Mouse (Mus musculus) liver, adult 2 months (tissue): ENCODE results near the gene Dhcr24. TPM values are rescaled to one million over a fixed set of nuclear protein-coding genes. Genes with fewer than 3 reads are reported as not detected.

Experiments
- DNase-seq: peaks from one replicate; pipeline ENCODE4 v3.0.0-alpha.2; 2011; ENCODE audit warnings: low read depth, low spot score; ENCODE audit errors: extremely low read depth
- H3K27ac ChIP-seq: fragments of 200-500 bp; replicated peaks from 2 replicates; pipeline ENCODE4 v1.5.1; 2012; ENCODE audit warnings: low read depth, mild to moderate bottlenecking, control low read depth, inconsistent platforms, low read length; ENCODE audit not compliant: insufficient read depth
- H3K27me3 ChIP-seq: fragments of 200-500 bp; 2 replicates; pipeline ENCODE4 v1.6.1; 2012; ENCODE audit warnings: mild to moderate bottlenecking, moderate library complexity, low read length, inconsistent platforms; ENCODE audit not compliant: control insufficient read depth, insufficient read depth
- H3K36me3 ChIP-seq: fragments of 200-500 bp; 2 replicates; pipeline ENCODE4 v1.6.1; 2012; ENCODE audit warnings: low read length, inconsistent platforms; ENCODE audit not compliant: control insufficient read depth, insufficient read depth
- H3K4me1 ChIP-seq: fragments of 200-500 bp; 2 replicates; pipeline ENCODE4 v1.6.1; 2011; ENCODE audit warnings: low read length; ENCODE audit not compliant: control insufficient read depth, insufficient read depth
- H3K4me3 ChIP-seq: fragments of 200-500 bp; 2 replicates; pipeline ENCODE4 v1.5.1; 2011; ENCODE audit warnings: low read depth, mild to moderate bottlenecking, control low read depth, low read length, moderate library complexity; ENCODE audit not compliant: insufficient read depth
- H3K79me2 ChIP-seq: fragments of 200-500 bp; 2 replicates; pipeline ENCODE4 v1.6.1; 2012; ENCODE audit warnings: inconsistent platforms, mild to moderate bottlenecking, low read length, moderate library complexity; ENCODE audit not compliant: control insufficient read depth, insufficient read depth
- H3K9ac ChIP-seq: fragments of 200-500 bp; 2 replicates; pipeline ENCODE4 v1.6.1; 2012; ENCODE audit warnings: low read depth, mild to moderate bottlenecking, control low read depth, inconsistent platforms, low read length
- CTCF ChIP-seq: fragments of 200-500 bp; IDR thresholded peaks from 2 replicates; pipeline ENCODE4 v1.5.1; 2011; ENCODE audit warnings: low read depth, low read length, control low read depth
- POLR2A ChIP-seq: fragments of 200-500 bp; IDR thresholded peaks from 2 replicates; pipeline ENCODE4 v1.6.1; 2011; ENCODE audit warnings: low read length, control low read depth; ENCODE audit not compliant: insufficient read depth; ENCODE audit errors: extremely low read depth
- WGBS: fragments of 180-500 bp; shearing (Covaris S2); methylation state at CpG from one replicate; pipeline ENCODE4 v1.1.7; 2018; 5-methylcytosine and 5-hydroxymethylcytosine counted together
- polyA plus RNA-seq: library from polyadenylated mRNA; depleted of rRNA; stranded (reverse); fragments of >200 nt; gene quantifications from 2 replicates; pipeline ENCODE4 v1.2.3, GENCODE M21; 2012; rRNA removed
- total RNA-seq: library from RNA; depleted of rRNA; stranded (reverse); fragments of >200 nt; gene quantifications from 2 replicates; pipeline ENCODE4 v1.2.3, GENCODE M21; 2014; rRNA removed

Gene Dhcr24
- total and polyA plus RNA-seq, 2 experiments = 253 to 676 TPM

DNA sequence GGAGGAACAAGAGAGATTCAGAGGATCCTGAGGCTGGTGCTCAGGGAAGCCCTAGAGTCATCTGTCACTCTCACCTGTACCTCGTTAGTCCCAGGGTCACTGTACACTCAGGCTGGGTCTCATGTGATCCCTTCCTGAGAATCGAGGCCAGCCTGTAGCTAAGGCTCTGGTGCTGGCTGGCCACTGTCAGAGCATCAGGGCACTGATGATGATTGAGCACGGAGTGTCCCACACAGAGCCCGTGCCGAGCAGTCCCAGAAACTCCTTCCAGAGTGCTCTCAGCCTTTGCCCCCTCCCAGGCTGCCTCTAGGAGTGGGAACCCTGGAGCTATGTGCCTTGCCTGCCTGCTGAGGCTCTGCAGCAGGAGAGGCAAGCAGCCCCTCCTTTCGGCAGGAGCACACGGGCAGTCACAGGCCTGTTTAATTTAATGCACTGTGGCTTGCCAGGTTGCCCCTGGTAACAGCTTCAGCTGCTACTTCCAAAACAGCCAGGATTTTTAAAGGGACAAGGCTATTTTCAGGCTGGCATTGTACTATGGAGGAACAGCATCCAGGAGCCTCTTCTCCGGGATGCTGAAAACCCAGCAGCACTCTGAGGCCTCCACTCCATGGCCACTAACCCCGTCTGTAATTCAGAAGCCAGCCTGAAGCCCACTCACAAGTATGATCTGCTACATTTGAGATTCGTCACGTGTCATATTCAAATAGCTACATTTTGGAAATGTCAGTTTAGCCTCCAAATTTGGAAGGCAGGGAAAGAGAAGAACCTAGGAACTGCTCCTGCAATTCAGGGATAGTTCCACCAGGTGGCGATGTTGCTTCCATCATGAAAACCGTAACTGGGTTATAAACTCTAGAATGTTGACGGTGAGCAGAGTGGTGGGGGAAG is 69.7 kb downstream of the Dhcr24 start:
- Histone ChIP-seq H3K27me3 (no peaks in the 10 kb centered on the region), H3K4me3 (no peak overlapping the region), H3K27ac (no peak overlapping the region), H3K9ac (no peak overlapping the region), H3K4me1 (no peaks in the 10 kb centered on the region), H3K79me2 (no peaks in the 10 kb centered on the region), H3K36me3 (no peaks in the 10 kb centered on the region)
- WGBS = 54% methylated on average over 14 of the region's 14 CpGs
- peak; percentile 34 for DNase-seq
- peak; percentile 25; the same call in 1 of the 2 replicates for TF ChIP-seq CTCF
- TF ChIP-seq POLR2A = no peak

DNA sequence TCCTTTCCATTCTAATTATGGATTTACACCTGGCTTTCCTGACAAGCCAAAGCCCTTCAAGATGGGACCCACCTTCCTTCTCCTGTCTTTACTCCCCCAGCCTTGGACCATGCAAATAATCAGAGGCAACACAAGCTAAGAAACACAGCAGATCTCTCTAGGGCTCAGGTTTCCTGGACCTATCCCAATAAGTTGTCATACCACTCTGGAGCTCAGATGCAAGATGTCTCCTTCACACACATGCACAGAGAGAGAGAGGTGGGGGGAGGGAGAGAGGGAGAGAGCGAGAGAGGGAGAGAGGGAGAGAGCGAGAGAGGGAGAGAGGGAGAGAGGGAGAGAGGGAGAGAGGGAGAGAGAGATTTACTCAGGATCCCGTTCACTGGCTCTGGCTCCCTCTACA is 71.5 kb downstream of the Dhcr24 start:
- H3K36me3 ChIP-seq = no peaks in the 10 kb centered on the region
- H3K27ac ChIP-seq = no peak overlapping the region
- H3K27me3 ChIP-seq = no peaks in the 10 kb centered on the region
- H3K9ac ChIP-seq = no peak overlapping the region
- H3K4me1 ChIP-seq = no peaks in the 10 kb centered on the region
- TF ChIP-seq CTCF = no peak
- TF ChIP-seq POLR2A = no peak
- H3K4me3 ChIP-seq = no peak overlapping the region
- H3K79me2 ChIP-seq = no peaks in the 10 kb centered on the region
- no peak for DNase-seq
- 78% methylated on average over 1 of the region's 3 CpGs for whole genome bisulfite sequencing

DNA sequence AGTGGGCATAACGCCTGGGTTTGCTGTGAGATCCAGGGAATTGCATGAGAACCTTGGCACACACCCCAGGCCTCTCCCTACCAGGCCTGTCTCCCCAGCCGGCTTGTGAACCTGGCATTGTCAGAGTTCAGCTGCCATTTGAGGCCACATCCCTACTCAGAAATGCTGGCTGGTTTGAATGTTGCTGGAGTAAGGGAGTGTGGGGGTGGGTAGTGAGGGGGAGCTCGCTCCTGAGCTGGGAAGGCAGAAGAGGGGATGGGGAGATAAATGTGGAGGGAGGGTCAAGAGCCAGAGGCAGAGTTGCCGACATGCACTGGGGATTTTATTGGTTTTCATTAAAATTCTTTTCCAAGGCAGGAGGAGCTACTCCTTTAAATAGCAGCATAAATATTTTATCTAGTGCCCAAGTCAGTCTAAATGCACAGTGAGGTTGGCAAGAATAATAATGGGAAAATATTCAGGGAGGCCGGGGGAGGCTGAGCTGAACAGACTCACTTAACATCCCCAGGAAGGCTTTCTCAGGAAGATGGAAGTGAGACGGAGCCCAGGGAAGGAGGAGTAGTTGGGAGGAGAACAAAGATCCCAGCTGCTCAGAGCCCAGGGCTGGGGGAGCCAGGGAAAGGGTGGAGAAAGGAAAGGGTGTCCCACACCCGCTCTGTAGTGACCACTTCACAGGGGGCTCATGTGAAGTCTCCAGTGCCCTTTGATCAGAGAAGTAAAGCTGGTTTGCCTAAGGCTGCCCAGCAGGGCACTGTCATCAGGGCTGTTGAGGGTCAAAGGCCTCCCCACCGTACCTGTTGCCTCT is 72.6 kb downstream of the Dhcr24 start:
- H3K27me3 ChIP-seq = no peaks in the 10 kb centered on the region
- no peaks in the 10 kb centered on the region for H3K79me2 ChIP-seq
- no peaks in the 10 kb centered on the region for H3K36me3 ChIP-seq
- no peak overlapping the region for H3K9ac ChIP-seq
- no peak for DNase-seq
- H3K4me1 ChIP-seq = no peaks in the 10 kb centered on the region
- no peak for TF ChIP-seq CTCF
- H3K27ac ChIP-seq = no peak overlapping the region
- no peak overlapping the region for H3K4me3 ChIP-seq
- 58% methylated on average over 8 of the region's 8 CpGs for WGBS

DNA sequence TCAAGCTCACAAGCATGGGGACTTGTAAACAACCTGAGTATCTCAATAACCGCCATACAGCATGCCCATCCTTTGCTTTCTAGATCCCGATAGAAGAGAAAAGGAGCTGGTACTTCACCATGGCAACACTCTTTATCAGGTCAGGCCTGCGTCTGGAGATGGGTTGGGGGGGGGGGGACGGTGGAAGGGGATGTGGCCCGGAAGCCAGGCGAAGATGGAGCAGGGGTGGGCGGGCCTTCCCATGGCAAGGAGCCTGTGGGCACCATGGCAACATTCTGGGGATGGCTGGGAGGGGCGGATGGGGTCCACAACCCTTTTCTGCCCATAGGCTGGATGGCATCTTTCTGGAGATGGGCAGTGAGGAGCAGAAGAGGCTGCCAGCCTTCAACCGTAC is 73.2 kb downstream of the Dhcr24 start:
- no peak overlapping the region for H3K4me3 ChIP-seq
- H3K36me3 ChIP-seq = no peaks in the 10 kb centered on the region
- TF ChIP-seq CTCF (no peak), POLR2A (no peak)
- no peak overlapping the region for H3K27ac ChIP-seq
- H3K27me3 ChIP-seq = no peaks in the 10 kb centered on the region
- no peak overlapping the region for H3K9ac ChIP-seq
- WGBS = 64% methylated on average over 9 of the region's 9 CpGs
- no peaks in the 10 kb centered on the region for H3K4me1 ChIP-seq
- H3K79me2 ChIP-seq = no peaks in the 10 kb centered on the region
- no peak for DNase-seq

Other genes with a start within 250 kb of the Dhcr24 start
- gene Usp24, start 244.8 kb upstream of the Dhcr24 start, total RNA-seq = 28.8 and 31.0 TPM in 2 replicates
- gene Usp24, start 244.8 kb upstream of the Dhcr24 start, polyA plus RNA-seq = 6.9 and 8.1 TPM in 2 replicates
- gene Pcsk9, start 96.7 kb upstream of the Dhcr24 start, total RNA-seq = 35.9 and 55.0 TPM in 2 replicates
- 60.8 and 88.2 TPM in 2 replicates for gene Pcsk9, start 96.7 kb upstream of the Dhcr24 start, polyA plus RNA-seq
- not detected in 2 replicates for gene Bsnd, start 68.8 kb upstream of the Dhcr24 start, total RNA-seq
- not detected in 2 replicates for gene Bsnd, start 68.8 kb upstream of the Dhcr24 start, polyA plus RNA-seq
- gene Lexm, start 56.2 kb downstream of the Dhcr24 start, total RNA-seq = not detected in 2 replicates
- gene Lexm, start 56.2 kb downstream of the Dhcr24 start, polyA plus RNA-seq = not detected in 2 replicates
- 0.09 TPM in 1 of 2 replicates, not detected in the other for gene Ttc22, start 61.4 kb downstream of the Dhcr24 start, total RNA-seq
- gene Ttc22, start 61.4 kb downstream of the Dhcr24 start, polyA plus RNA-seq = not detected in 2 replicates
- gene Pars2, start 90.0 kb downstream of the Dhcr24 start, total RNA-seq = 2.5 and 4.6 TPM in 2 replicates
- 4.1 and 5.4 TPM in 2 replicates for gene Pars2, start 90.0 kb downstream of the Dhcr24 start, polyA plus RNA-seq
- gene Ttc4, start 117.9 kb downstream of the Dhcr24 start, total RNA-seq = 22.4 and 23.4 TPM in 2 replicates
- 21.2 and 24.2 TPM in 2 replicates for gene Ttc4, start 117.9 kb downstream of the Dhcr24 start, polyA plus RNA-seq
- under 0.01 and 0.27 TPM in 2 replicates for gene Mroh7, start 169.9 kb downstream of the Dhcr24 start, total RNA-seq
- gene Mroh7, start 169.9 kb downstream of the Dhcr24 start, polyA plus RNA-seq = 0.27 and 0.69 TPM in 2 replicates
- gene Fam151a, start 172.9 kb downstream of the Dhcr24 start, total RNA-seq = 0.07 TPM in 1 of 2 replicates, not detected in the other
- not detected in 2 replicates for gene Fam151a, start 172.9 kb downstream of the Dhcr24 start, polyA plus RNA-seq
- 1.8 and 4.8 TPM in 2 replicates for gene Acot11, start 244.0 kb downstream of the Dhcr24 start, total RNA-seq
- 6.3 and 14.3 TPM in 2 replicates for gene Acot11, start 244.0 kb downstream of the Dhcr24 start, polyA plus RNA-seq